Mouse (Mus musculus) forelimb bud, embryonic 11.5 days (tissue): ENCODE results near the gene Ccnt1.

Experiments used
- DNase-seq: peaks from one replicate; pipeline ENCODE4 v3.0.0-alpha.2; 2012; ENCODE audit warnings: low read depth, low spot score

Ccnt1 gene

DNA sequence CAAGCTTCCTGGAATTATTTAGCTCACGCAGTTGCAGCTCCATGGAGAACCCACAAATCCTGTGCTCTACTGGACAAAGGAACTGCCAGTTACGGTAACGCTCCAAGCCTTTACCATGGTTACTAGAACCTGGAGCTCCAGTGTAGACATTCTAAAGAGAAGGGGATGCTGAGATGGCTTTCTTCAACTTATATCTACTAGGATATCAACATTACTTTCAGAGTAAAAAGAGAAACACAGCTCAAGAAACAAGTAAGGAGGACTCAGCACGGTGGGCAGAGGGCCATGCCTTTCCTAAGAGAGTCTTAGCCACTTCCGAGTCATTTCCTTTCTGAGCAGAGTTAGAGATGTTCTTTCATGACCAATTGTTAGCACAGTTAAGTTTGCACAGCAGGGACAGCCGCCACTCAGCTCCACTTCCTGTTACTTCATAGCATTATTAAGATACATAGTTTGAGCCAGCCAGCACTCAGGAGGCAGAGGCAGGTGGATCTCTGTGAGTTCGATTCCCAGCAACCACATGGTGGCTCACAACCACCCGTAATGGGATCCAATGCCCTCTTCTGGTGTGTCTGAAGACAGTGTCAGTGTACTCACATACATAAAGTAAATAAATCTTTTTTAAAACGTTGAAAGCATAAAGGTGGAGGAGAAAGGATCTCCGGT lies at the start of gene Ccnt1, which contains the start of gene 4930415O20Rik:
Gene Ccnt1 (minus strand): TSS at position 51 of the 666 bp plus-strand sequence.
Gene 4930415O20Rik (plus strand): TSS at position 132 of the 666 bp plus-strand sequence.
- no peak for DNase-seq

DNA sequence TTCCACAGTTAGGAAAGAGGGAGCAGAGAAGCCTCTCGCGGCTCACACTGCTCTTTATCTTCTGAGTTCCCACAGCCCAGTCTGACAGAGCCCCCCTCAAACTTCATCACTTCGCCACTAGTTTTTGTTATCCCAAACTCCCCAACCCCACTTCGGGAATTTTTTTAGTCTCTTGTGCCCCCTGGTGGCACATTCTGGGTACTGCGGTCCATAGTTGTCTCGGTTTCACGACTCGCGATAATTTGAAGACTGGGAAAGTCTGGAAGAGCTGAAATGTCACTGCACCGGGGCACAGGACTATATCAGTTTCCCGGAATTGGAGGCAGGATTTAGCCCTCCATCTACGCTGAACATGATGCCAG lies 46.4 kb upstream of the Ccnt1 start:
- peak; percentile 93 for DNase-seq

DNA sequence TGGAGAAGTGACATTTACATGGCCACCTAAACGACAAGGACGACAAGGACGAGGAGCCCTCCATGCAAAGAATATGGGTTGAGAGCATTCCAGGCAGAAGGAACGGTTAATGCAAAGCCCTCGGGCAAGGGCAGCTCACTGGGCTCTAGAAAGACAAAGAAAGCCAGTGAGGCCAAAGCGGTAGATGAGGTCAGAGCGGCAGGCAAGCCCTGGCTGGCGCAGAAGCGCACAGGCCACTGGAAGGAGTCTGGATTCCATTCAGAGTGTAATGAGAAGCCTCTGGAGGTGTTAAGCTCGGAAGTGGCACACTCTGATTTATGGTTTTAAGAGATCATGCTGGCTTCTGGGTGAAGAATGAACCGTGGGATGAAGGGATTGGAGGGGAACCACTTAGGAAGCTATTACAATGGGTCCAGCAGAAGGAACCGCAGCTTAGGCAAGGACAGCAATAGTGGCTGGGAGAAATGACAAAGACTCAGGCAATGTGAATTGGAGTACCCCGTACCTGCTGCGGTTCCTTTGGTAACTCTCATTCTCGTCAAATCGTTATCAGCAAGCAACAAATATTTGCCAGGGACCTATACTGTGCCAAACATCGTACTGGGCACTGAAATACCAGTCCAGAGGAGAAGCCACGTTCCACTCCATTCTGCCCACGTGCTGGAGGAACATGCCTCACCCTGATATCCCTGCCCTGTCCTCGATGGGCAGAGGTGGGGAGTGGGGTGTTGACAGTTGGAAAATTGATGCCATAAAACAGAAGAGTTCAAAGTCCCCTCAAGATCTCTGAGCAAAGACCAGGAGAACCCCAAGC lies 45.8 kb upstream of the Ccnt1 start:
- peak; percentile 57 for DNase-seq

DNA sequence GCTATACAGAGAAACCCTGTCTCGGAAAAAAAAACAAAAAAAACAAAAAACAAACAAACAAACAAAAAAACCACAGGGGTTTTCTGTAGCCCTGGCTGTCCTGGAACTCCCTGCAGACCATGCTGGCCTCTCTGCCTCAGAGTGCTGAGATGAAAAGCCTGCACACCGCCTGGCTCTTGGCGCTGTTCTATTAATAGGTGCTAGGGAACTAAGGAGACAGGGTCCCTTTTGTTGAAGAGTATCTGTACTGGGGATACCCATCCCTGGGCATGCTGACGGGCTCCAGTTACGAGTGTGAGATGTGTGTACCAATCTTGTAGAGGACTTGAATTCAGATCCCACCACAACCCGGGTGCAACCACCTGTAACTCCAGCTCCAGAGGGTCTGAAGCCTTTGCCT lies 45.0 kb upstream of the Ccnt1 start:
- no peak for DNase-seq

DNA sequence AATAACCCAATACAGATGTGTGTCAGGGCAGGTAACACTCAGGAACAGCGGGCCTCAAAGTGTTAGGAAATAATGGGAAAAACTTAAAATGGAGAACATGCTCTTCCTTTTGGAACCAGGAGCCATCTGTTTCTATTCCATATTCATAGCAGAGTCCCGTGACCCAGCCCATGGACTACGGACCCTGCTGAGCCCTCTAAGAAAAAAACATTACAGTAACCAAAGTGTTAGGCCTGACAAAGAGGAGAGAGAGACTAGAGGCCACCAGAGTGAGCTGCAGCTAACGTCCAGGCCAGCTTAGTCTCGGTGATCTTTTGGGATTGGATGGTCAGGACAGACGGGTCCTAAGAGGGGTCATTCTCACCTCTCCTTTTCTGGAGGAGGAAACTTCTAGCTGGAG lies 44.2 kb upstream of the Ccnt1 start:
- DNase-seq, result peak; percentile 13

DNA sequence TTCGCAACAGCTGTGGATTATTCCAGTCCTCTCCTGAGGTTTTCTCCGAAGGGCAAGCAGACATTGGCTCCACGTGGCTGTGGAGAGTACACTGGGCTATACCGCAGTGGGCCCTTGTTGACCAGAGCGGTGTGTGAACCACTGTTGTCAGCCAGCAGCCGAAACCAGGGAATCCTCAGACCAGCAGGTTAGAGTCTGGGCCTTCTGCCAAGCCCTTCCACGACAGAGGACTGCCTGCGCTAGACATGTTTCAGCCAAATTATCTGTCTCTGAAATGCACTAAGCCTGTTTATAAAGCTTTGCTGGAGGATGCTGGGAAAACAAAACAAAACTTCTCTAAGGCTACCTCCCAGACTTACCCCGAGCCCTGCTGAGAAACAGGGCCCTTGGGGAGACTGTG lies 43.8 kb upstream of the Ccnt1 start:
- DNase-seq, result no peak

DNA sequence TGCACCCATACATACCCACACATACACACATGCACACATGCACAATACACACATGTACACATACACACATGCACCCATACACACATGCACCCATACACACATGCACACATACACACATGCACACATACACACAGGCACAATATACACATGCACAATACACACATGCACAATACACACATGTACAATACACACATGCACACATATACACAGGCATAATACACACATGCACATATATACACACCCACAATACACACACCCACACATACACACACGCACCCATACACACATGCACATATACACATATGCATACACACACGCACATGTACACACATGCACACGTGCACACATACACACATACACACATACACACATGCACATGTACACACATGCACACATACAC lies 41.5 kb upstream of the Ccnt1 start:
- no peak for DNase-seq

DNA sequence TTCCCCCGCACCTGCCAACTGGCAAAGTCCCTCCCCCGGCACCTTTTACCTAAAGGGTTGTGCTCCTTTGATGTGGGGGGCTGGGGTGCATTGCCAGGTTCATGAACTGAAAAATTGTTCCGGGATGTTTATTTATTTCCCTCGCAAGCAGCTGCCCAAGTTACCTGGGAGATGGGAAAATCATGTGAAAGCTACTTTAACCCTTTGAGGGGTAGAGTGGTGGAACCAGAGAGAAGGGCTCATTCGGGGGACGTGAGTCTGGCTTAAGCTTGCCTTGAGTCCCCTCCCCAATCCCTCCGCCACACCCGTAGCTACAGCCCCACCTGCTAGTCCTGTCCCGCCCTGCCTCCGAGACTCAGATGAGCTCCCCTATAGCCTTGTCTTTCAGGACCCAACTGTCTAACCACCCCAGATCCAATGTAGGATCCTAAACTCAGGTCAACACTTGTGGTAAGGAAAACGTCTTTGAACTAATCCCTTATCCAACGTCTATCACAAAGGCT lies 39.5 kb upstream of the Ccnt1 start:
- peak; percentile 52 for DNase-seq

DNA sequence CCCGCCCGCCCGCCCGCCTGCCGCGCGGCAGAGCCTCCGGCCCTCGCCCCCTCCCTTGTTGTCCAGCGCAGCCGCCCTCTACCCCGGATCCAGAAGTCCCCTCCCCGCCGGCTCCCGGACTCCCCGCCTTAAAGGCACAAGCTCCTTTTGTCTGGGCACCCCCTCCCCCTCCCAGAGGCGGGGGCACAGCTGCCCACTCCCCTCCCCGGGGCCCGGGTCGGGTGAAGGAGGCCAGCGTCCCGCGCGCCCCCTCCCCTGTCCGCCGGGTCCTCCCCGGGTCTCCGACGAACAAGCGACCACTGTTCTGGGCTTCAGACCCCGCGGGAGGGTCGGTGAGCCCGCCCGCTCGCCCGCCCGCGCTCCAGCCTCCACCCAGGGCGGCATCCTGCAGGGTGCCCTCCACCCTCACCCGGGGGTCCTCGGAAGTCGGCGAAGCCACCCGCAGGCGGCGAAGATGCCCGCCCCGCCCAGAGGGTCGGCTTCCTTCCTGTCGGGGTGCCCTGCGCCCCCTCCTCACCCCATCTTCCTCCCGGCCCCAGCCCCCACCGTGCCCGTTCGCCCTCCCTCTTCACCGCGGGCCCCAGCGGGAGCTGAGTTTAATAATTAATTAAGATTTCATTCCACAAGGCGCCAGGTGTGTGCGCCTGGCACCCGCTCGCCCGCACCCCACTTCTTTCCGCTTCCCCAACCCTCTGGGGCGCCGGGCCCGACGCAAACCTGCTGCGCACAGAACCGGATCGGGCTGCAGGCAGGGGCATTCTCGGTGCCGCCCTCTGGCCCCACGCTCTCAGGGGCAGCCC lies 38.8 kb upstream of the Ccnt1 start, which contains the start of gene Adcy6:
Gene Adcy6 (minus strand): TSS at position 746 of the 800 bp plus-strand sequence.
- peak; percentile 78 for DNase-seq

DNA sequence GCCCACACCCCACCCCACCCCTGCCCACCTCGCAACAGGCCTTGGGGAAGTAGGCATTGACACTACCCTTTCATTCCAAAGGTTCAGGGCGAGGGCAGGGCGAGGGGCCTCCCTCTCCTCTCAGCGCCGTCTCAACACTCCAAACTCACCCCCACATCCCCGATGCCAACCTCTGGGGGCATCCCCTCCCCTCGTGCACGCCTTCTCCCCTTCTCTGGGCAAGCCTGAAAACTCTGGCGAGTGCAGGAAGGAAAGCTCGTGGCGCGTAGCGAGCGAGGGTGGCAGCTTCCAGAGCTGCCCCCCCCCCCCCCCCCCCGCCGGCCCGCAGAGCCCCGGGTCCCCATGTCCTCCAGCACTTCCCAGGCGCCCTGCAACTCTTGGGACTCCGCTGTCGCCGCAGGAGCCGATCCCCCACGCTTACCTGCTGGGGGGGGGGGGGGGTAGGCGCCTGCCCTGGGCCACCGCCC lies 38.1 kb upstream of the Ccnt1 start:
- DNase-seq, result no peak

DNA sequence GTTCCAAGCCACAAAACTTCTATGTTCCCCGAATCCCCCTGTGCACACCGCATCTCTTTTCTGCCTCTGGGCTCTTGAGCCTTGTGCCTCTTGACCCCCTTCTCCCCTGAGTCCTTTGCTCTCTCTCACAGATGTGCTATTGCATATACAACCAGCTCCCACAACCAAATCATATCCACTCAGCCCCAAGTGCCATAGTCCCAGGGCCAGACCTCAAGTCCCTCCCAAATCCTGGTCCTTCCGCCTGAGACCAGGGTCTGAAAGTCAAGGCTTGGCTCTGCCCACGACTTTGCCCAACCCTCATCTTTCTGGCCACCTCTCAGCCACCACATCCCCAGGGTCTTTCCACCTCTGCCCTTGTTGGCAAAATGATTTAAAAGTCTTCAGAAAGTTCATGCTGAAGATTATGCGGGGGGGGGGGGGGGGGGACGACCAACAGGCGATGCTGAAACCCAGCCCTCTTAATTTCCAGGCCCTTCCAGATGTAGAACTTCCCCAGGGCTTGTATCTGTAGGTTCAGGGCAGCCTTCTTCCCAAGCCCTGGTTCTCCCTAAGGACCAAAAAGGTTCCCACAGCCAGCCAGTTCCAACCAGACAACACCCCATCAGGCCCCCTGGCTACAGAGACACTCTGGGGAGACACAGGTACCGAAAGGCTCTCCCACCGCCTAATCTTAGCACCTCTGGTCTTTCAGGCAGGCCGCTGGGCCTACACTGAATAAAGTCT lies 37.5 kb upstream of the Ccnt1 start:
- no peak for DNase-seq

DNA sequence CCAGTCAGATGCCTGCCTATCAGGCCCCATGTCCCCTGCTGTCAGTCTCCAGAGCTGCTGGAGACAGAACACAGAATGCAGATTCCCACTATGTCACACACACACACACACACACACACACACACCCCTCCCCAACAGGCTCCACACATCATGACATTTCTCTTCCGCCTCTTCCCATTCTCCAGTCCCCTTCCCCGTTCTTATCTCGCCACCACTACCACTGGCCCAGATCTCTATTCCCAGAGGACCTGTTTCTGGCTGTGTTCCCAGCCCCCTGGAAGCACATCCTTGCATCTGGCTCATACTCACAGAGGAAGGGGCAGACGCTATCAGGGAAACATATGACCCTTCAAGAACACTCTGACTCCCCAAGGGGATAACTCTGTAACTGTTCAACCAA lies 36.8 kb upstream of the Ccnt1 start:
- no peak for DNase-seq

DNA sequence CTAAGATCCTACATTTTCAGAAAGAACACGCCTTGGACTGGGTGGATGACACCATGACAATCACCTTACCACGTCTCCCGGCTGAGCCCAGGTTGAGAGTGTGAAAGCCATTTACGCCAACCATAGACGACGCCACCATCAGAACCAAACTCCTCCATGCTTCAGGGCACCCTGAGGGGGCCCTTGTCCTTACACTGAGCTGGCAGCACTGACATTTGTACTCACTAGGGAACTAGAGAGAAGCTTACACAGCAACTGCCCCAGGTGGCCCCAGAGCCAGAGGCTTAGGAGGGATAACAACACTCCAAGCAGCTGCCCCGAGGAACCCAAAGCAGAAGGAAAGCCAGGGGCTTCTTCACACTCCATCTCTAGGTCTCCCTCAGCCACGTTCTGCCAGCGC lies 36.0 kb upstream of the Ccnt1 start:
- no peak for DNase-seq

DNA sequence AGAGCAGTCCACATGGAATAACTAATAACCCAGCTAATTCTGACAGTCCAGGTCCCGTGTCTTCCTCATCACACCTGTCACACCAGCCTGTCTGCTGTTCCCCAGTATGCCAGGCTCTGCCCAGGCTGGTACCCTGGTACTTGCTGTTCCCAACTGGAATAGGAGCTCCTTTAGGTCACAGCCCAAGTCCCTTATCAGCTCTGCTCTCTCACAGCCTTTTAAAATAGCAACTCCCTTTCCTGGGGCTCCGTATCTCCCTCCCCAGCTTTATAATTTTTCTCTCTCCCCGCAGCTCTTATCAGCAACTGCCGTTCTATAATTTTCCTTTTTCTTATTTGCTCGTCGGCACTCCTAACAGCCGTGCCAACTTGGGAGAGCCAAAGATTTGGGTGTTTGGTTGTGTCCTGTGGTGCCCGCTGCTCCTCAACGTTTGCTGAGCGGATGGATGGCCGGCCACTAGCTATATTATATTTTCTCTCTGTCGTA lies 35.4 kb upstream of the Ccnt1 start:
- DNase-seq, result no peak

DNA sequence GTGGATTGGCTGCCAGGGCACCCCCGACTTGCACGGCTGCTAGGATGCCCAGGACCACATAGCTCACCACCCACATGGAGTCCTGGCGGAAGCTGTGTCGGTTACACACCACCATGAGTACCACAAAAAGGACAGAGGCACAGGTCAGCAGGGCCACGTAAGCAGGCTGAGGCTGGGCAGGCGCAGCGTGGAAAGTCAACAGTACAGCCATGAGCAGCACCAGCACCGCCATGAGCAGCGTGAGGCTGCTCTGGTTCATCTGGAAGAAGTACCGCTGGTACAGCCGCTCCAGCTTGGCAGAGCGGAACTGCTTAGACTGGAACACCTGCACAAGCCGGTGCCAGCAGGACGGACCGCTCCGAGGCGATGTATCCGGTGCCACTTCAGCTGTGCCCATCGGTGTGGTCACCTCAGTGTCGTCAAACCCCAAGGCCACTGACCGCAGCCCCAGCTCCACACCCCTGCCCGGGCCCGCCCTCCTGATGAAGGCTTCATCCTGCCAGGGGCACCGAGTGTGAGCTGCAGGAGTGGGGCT lies 33.4 kb upstream of the Ccnt1 start:
- DNase-seq, result no peak

DNA sequence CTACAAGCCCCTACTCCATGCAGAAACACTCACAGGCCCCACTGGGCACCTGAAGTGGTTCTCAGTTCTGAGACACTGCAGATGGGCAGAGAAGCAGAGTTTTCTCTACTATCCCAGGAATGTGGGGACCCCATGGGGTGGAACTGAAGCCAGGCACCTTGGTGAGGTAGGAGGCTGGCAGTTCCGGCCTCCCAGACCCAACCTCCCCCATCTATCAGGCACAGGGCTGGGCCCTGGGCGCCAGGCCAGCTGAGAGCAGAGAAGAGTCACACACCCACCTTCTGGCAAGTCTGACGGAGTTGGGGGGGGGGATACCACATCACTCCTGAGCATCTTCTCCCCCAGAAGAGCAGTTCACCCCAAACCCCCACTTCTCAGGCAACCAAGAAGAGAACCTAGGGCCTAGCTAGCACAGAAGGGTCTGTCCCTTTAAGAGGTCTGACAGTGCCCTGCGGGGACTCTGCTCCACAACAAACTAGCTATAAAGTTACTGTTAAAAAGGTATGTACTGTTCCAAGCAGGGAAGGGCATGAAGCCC lies 32.3 kb upstream of the Ccnt1 start:
- DNase-seq, result no peak

DNA sequence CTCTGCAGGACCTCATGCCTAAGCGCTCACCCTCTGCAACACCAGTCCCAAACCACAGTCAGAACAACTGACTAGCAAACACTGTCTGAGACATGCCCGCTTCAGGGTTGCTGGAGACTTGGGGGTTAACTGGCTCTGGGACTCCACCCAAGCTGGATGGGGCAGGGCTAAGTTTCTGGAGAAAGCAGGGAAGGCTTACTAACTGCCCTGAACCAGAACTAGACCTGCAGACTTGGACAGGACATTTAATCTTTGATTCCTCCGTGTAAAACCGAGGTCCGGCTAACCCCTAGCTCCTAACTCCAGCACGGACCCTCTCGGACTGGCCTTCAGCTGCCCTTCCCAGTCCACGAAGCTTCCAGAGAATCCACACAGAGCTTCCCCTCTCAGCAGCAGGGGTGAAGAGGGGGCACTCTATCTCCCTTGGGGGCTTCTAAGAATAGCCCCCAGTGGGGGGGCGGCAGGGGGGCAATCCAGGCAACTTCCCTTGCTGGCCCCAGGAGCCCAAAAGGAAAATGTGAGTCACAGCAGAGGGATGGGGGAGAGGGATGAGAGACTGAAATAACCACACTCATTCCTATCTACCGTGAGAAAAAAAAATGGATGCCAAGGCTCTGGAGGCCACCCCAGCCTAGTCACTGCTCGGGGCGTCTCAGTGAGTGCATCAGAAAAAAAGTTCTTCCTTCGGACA lies 31.6 kb upstream of the Ccnt1 start:
- DNase-seq, result no peak

DNA sequence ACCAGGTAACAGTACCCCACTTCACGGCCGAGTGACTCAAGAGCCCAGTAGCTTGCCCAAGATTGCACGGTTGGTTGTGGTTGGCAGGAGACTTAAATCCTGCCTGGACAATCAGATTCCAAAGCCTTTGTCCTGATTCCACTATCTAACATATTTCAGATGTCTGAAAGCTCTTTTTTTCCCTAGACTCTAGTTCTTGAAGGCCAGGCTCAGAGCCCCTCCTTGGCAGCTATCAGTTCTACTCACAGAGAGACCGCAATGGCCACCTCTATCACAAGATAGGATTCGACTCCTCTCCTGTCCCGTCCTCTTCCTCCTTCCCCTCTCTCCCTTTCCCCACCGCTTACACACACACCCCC lies 31.1 kb upstream of the Ccnt1 start:
- DNase-seq, result no peak

DNA sequence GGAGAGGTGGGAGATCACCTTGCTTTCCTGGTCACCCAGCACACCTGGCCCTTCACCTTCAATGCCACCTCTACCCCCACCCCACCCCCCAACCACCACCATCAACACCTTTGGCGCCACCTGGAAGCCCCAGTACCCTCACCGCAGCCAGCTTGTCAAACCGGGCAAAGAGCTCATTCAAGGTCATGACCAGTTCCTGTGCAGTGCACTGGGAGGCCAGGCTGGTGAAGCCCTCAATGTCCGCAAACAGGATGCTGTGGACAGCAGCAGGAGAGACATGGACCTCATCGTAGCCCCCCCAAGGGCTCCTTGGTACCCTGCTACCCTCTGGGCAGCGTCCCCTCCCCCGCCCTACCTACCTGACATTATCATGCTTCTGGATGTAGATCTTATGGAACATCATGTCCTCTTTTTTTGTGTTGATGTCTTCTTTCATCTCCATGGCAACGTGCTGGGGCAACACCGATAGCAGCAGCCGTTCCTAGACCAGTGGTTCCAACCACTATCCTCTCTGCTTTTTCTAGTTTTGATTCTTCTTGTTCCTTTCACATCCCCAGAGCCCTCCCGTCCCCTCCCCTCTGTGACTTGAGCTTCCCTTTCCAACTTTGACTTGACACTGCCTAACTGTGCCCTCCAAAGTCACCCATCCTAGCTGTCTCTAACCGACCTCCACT lies 29.4 kb upstream of the Ccnt1 start:
- DNase-seq, result no peak

DNA sequence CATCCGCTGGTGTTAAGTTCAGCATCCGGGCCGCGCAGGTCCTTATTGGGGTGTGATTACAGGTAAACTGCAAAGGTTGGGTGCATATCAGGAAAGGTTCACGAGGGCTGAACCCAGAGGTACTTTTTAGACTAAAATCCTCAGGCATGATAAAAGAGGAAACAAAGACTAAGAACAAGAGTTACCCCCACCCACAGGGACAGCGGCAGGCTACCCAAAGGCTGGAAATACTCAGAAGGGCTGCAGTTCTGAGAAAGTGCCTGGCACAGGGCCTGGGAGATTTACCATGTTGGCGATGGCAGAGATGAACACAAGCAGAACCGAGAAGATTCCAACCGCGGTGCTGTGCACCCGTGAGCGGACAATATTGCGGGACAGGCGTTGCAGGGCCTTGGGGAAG lies 25.9 kb upstream of the Ccnt1 start:
- no peak for DNase-seq
